Mouse (Mus musculus) C2C12 (cell line): Measurements from ENCODE around the gene Akap8.

Experiments used
- CTCF ChIP-seq: IDR thresholded peaks from one replicate; pipeline ENCODE4 v1.5.1; 2011; ENCODE audit not compliant: control insufficient read depth, insufficient read depth, insufficient read length
- MAX ChIP-seq: IDR thresholded peaks from one replicate; pipeline ENCODE4 v1.6.1; 2011; ENCODE audit warnings: mild to moderate bottlenecking, control low read depth
- MYOG ChIP-seq: IDR thresholded peaks from one replicate; pipeline ENCODE4 v1.6.1; 2011; ENCODE audit not compliant: control insufficient read depth, insufficient read length; ENCODE audit errors: extremely low read depth
- USF1 ChIP-seq: IDR thresholded peaks from one replicate; pipeline ENCODE4 v1.6.1; 2011; ENCODE audit warnings: low read depth, mild to moderate bottlenecking, control low read depth, moderate library complexity

GRCm38 (mm10) chr17:32340110-32340509 lies 19.1 kb upstream of the Akap8 start:
- TF ChIP-seq CTCF (no peak), MYOG (no peak), MAX (no peak), USF1 (no peak)
